Mouse (Mus musculus) urinary bladder, postnatal 4 days (tissue): ENCODE measurements around the gene Kif2a.
"Not testable (repeated sequence)": the region's sequence is repeated elsewhere in the genome, so short reads cannot be mapped to it uniquely, and the experiment has no call there.

Source experiments
- DNase-seq, 2 experiments: peaks; one replicate each; pipeline ENCODE4 v3.0.0; 2021 to 2022; ENCODE audit warnings: low spot score in 2 of 2

Kif2a gene

GRCm38 (mm10) chr13:106936256-106937137, 85.4 kb downstream of the Kif2a start, which contains the start of gene Ipo11:
Ipo11 (minus strand) TSS chr13:106936958.
- DNase-seq: peak; percentile 82 to 92

DNA sequence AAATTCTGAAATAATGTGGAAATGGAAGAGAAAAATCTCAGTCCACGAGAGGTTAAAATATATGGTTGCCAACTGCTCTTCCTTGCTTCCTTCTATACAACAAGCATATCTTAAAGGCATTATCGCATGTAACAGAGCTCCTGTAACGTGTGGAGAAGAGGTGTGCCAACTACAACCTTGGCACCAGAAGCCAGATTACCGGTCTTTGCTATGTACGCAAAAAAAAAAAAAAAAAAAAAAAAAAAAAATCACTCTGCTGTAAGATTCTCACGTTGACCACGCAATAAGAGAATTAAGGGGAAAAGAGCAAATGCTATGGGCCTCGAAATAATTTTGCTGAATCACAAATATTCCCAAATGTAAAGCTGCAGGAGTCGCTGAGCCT, 86.1 kb downstream of the Kif2a start:
- no peak for DNase-seq

- DNase-seq: no peak
These were observed 92.7 kb downstream of the Kif2a start for GRCm38 (mm10) chr13:106929201-106929600.

DNA sequence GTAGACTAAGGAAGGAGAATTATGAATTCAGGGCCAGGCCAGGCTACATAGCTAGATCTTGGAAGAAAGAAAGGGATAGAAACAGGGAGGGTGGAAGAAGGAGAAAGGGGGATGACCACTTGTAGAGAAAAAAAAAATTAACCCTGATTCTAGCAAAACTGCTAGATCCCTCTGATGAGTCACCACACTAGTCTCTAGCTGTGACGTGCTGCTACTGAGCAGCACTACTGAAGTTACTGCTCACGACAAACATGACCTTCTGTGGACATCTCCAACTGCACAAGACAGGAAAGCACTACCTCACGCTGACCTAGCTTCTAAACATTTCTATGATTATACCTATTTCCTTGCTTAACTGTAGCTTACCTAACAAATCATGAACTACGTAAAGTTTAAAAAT, 93.6 kb downstream of the Kif2a start:
- no peak for DNase-seq

- not testable (repeated sequence) for DNase-seq
These were observed 96.0 kb downstream of the Kif2a start for GRCm38 (mm10) chr13:106925921-106926320.

DNA sequence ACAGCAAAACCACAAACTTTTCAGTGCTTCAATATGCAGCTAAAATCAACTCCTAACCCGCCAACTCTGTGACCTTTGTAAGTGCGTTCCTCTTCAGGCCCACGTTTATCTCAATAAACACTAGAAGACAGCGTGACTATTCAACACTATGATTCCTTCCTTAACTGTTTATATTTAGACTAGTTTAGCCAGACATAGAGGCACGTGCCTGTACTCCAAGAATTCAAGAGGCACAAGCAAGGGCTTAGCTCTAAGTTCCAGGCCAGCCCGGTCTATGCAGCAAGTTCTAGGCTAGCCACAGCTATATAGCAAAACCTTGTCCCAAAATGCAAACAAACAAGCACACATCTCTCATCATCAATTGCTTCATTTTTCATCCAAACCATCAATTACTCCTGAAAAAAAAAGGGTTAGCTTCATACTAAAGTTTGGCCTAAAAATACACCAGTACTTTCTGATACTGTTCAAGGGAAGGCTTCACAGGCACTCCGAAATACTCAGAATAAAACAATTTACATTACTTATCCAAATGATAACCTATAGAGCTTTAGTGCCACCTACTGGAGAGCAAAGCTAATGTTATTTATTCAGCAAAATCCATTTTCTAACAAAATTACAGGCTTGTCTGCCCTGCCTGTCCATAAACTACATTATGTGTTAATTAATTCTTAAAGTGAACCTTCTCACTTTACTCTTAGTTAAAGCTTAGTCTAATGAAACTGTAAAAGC, 103.4 kb downstream of the Kif2a start:
- no peak for DNase-seq

DNA sequence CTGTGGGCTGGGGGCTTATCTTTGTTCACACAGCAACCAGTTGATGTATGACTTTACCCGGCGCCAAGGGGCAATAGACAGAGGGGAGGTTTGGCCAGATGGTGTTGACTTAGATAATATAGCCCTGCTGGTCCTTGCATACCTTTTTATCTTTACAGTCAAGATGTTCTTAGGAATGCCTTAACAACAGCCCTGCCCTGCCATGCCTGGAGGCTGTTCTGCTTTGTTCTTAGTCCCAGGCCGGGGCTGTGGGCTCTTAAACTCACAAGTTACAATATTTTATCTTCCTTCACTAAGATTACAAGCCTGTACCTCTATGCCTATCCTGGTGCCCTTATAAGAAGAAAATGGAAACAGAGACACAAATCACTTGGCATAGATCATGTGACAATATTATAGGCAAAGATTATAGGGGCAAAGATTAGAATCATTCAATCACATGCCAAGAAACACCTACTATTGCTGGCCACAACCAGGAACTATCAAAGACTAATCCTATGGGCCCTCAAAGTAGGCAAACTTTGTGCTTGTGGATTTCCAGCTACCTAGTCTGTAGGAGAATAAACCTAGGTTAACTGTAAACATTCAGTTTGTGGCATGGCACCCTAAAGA, 108.7 kb downstream of the Kif2a start:
- no peak for DNase-seq

- DNase-seq: no peak
These were observed 111.8 kb downstream of the Kif2a start for GRCm38 (mm10) chr13:106910096-106910495.
